Mouse (Mus musculus): ENCODE data around the gene Nhsl2. TPM values are rescaled to one million over a fixed set of nuclear protein-coding genes. Genes with fewer than 3 reads are reported as not detected.

Nhsl2 gene
- polyA plus RNA-seq, 1 experiment from 2014 or later: 0.62 TPM

- no peak for DNase-seq (ENCODE audit: low spot score)
Measured at GRCm38 (mm10) chrX:102041562-102041961, 192.4 kb downstream of the Nhsl2 start.

DNA sequence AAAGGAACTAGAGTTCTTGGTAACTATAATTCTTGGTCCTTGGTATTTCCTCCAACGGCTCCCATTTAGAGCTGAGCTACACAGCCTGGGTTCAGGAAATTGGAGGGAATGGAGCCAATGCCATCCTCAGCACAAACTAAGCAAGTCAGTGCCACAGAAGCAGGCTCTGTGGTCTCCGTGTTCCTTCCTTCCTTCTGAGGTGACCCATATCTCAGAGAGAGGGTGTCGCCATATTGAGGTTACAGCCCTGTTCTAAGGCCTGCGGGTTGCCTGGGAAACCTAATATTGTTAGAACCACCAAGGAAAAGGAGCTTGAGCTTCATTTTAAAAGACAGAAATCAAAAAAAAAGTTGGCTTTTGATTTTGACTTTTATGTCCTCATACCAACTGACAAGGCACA lies 193.2 kb downstream of the Nhsl2 start:
- DNase-seq (ENCODE audit: low spot score): no peak

DNA sequence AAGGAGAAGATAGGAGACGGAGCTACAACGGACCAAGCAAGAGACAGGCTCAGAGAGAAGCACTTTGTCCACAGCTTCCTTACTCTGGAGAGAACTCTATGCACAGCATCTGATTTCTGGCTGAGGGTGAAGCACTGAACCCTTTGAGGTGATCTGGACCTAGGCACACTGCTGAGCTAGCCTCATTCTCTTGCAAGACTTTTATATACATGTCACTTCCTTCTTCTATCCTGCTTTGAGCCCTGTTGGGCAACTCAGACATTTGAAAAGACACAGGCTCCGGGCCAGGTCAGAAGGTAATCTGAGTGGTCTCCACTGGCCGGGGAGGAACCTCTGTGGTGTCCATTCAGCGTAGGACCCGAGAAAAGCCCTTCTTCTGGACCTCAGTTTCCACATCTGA lies 201.4 kb downstream of the Nhsl2 start:
- no peak for DNase-seq (ENCODE audit: low spot score)

GRCm38 (mm10) chrX:102051225-102051624 lies 202.0 kb downstream of the Nhsl2 start:
- DNase-seq (ENCODE audit: low spot score): no peak

DNA sequence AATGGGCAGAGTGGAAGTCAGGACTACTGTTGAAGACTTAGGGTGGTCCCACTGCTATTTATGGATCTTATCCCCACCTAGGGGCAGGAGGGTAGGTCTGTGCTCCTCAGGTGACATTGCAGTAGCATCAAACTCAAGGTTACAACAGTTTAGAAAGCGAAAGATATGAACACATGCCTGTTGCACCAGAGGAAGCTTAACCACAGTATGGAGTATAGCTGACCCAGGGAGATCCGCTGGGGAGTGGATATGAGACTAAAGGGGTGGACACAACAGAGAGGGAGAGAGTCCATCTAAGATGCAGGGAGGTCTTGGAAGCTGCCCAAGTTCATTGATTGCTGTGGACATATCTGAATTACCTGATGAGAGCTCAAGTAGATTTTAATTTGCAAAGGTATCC lies 204.2 kb downstream of the Nhsl2 start:
- no peak for DNase-seq (ENCODE audit: low spot score)

DNA sequence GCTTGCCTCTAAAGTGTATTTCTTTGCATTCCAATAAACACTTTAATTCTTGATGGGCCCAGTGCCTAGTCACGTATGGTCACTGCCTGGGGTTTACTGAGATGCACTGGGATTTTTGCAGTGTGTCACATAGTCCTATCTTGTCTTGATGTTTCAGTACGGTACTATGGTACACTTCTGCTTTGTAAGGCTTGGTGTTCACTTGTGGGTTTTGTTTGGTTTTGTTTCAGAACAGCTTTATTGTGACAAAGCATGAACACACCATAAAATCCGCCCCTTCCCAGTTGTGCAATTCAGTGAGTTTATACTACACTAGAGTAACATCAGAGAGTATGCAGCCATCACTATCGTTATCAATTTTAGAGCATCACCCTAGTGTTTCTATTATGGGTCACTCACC lies 204.8 kb downstream of the Nhsl2 start:
- DNase-seq (ENCODE audit: low spot score): no peak

DNA sequence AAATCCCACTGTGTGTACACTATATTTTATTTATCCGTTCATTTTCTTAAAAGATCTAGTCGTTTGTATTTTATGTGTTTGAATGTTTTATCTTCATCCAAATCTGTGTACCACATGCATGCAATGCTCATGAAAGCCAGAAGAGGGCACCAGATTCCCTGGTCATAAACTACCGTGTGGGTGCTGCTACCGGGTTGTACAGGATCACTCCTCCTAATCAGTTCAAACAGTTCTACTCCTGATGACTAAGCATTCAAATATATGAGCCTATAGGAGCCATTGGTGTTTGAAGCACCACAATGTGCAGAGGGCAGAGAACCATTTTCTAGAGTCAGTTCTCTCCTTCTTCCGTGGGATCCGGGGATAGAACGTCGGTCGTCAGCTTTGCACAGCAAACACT lies 210.3 kb downstream of the Nhsl2 start:
- peak; percentile 40 for DNase-seq (ENCODE audit: low spot score)

DNA sequence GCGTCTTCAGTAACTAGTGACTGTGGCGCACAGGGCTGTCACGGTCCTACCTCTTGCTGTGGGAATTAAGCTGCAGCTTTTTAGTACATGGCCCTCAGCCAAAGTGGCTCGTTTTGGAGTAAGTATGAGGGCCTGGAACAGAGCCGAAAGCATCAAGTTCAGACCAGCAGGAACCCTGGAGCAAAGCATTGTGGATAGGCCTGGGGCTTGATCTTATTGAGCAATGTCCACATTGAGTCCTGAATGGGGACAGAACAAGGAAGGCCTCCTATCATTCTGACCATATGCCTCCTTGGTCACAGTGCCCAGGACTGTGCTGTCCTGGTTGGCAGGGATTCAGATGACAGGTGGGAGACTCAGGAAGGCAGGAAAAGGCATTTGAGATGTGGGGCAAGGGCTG lies 211.1 kb downstream of the Nhsl2 start:
- DNase-seq (ENCODE audit: low spot score): no peak

DNA sequence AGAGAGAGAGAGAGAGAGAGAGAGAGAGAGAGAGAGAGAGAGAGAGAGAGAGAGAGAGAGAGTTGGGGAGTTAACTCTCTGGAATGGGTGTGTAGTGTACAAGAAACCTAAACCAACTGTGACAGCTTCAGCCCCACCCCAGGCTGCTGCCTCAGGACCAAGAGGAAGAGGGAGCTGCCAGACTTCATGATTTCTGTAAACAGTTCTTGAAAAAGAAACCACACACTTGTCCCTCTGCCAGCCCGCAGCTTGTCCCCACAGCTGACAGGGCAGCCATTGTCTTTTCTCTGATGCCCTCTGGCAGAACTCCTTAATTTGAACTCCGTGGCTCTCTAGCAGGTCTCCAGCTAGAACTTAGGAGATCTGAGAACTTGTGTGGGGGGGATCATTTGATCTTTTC lies 211.7 kb downstream of the Nhsl2 start:
- no peak for DNase-seq (ENCODE audit: low spot score)

DNA sequence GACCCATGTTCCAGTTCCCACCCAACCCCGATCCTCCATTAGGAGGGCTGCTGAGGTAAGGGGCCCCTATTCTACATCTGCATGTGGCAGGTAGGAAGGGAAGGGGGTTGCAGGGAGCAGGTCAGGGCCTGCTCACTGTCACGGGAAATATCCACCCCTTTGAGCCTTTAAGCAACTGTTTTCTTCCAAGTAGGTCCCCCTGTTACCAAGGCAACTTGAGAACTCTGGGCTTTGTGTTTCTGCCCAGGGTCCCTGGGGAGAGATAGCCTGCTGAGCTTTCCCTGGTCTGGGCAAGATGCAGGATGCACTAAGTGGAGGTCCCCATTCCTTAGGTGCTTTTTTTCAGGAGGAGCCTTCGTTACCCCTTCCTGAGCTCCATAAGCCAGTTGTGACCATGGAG lies 214.9 kb downstream of the Nhsl2 start:
- no peak for DNase-seq (ENCODE audit: low spot score)

- DNase-seq (ENCODE audit: low spot score): no peak
Measured at GRCm38 (mm10) chrX:102065213-102065775, 216.1 kb downstream of the Nhsl2 start.

DNA sequence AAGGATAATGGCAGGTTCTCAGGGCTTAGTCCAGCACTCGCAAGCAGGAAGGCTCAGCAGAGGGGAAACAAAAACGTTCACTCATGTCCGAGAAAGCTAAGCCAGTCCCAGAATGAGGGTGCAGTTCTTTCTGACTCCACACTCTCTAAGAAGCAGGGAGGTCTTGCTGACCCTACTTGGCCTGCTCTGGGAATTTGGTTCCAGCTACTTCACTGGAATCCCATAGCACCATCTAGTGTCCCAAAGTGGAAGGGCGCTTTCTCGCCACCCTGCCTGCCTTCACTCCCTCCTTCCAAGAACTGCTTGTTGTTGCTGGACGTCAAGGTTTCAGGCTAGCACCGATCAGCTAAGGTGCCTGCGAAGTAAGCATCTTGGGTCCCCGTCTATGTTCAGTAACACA lies 216.9 kb downstream of the Nhsl2 start:
- DNase-seq (ENCODE audit: low spot score): peak; percentile 23

GRCm38 (mm10) chrX:102067118-102067517 lies 217.9 kb downstream of the Nhsl2 start:
- no peak for DNase-seq (ENCODE audit: low spot score)

GRCm38 (mm10) chrX:102068811-102069540 lies 219.8 kb downstream of the Nhsl2 start:
- DNase-seq (ENCODE audit: low spot score): no peak

GRCm38 (mm10) chrX:102070591-102071471 lies 221.6 kb downstream of the Nhsl2 start, which contains the start of gene Rtl5:
Gene Rtl5, minus strand, starts transcription at chrX:102071304.
- DNase-seq (ENCODE audit: low spot score): peak; percentile 68

DNA sequence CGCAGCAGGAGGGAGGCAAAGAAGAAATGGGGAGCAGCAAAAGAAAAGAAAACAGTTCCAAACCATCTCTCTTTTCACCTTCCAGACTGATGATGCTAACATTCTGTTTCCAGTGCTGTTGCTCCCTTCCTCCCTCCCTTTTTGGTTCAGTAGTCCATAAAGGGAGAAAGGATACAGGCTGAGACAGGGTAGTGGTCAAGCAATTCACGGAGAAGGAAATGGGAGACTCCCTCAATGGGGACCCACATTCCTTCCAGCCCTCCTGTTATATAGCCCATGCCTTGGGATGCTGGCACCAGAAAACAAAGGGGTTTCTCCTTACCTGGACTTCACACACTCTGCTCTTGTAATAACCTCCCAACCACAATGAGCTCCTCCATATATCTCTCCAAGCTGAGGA lies 222.3 kb downstream of the Nhsl2 start:
- DNase-seq (ENCODE audit: low spot score): no peak

DNA sequence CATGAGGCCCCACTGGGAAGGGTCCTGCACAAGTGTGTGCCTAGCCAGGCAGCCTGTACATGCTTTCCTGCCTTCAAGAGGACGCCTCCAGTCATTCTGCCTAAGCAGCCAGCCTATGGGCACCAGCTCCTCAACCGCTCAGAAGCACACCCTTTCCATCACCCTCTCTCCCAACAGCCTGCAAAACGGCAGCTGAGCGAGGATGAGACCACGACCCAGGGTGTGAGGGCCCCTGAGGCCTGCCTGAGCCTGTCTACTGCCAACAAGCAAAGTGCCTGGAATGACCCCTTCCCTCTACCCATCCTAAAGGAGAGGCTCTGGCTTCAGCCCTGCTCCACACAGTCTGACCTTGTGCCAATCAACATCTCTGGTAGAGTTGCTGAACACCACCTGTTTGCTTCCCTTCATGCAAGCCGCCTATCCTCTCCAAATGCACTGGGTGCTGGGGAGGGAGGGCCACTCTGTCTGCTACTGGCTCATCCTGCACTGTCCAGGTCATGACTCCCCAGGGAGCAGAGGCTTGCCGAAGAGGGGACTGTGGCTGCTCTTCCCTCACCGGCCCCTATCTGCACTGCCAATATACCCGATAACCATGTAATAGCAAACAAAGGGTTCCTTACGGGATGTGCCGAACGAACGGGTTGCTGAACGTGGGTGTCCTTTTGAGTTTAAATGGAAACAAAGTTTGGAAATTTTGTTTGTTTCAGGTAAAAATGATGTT lies 224.6 kb downstream of the Nhsl2 start:
- no peak for DNase-seq (ENCODE audit: low spot score)

DNA sequence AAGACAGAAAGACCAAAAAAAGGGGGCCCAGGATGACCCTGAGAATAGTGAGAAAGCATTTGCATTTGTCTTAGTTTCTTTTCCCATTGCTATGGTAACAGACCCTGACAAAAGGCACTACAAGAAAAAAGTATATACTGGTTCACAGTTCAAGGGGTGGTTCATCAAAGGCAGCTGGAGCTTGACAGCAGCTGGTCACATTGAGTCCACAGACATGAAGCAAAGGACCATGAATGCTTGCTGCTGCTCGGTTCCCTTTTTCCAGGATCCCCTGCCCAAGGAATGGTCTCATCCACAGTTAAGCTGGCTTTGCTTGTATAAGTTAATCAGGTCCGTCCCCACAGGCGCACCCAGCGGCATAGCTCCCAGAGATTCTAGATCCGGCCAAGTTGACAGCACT lies 225.2 kb downstream of the Nhsl2 start:
- DNase-seq (ENCODE audit: low spot score): no peak

GRCm38 (mm10) chrX:102075158-102075557 lies 226.0 kb downstream of the Nhsl2 start:
- DNase-seq (ENCODE audit: low spot score): no peak

- no peak for DNase-seq (ENCODE audit: low spot score)
Measured at GRCm38 (mm10) chrX:102076886-102077765, 227.9 kb downstream of the Nhsl2 start.

GRCm38 (mm10) chrX:102081076-102081475 lies 231.9 kb downstream of the Nhsl2 start:
- no peak for DNase-seq (ENCODE audit: low spot score)

Measured in thymus, postnatal 0 days (tissue).